Mouse (Mus musculus) hindbrain, embryonic 15.5 days (tissue): ENCODE data around the gene Adk. TPM values are rescaled to one million over a fixed set of nuclear protein-coding genes. Genes with fewer than 3 reads are reported as not detected.

Experiments
- ATAC-seq: fragments of 200-750 bp; cut with Nextera tagmentation; 2 replicates; pipeline ENCODE4 v1.8.0; 2017; ENCODE audit warnings: low read depth, moderate number of reproducible peaks, moderate TSS enrichment; ENCODE audit not compliant: low FRiP score
- H3K27ac ChIP-seq: fragments of 300-500 bp; sonication (generic); replicated peaks from 2 replicates; pipeline ENCODE4 v1.5.1; 2015; ENCODE audit warnings: mild to moderate bottlenecking, inconsistent platforms
- H3K27me3 ChIP-seq: fragments of 300-500 bp; sonication (generic); 2 replicates; pipeline ENCODE4 v1.6.1; 2015; ENCODE audit warnings: control low read depth, inconsistent platforms
- H3K36me3 ChIP-seq: fragments of 300-500 bp; sonication (generic); 2 replicates; pipeline ENCODE4 v1.6.1; 2015; ENCODE audit warnings: control low read depth, inconsistent platforms
- H3K4me1 ChIP-seq: fragments of 300-500 bp; sonication (generic); replicated peaks from 2 replicates; pipeline ENCODE4 v1.6.1; 2015; ENCODE audit warnings: control low read depth, inconsistent platforms
- H3K4me2 ChIP-seq: fragments of 300-500 bp; sonication (generic); 2 replicates; pipeline ENCODE4 v1.6.1; 2015; ENCODE audit warnings: moderate library complexity, mild to moderate bottlenecking, inconsistent platforms
- H3K4me3 ChIP-seq: fragments of 300-500 bp; sonication (generic); 2 replicates; pipeline ENCODE4 v1.5.1; 2015; ENCODE audit warnings: mild to moderate bottlenecking, inconsistent platforms
- H3K9ac ChIP-seq: fragments of 300-500 bp; sonication (generic); 2 replicates; pipeline ENCODE4 v1.6.1; 2015; ENCODE audit warnings: inconsistent platforms
- H3K9me3 ChIP-seq: fragments of 300-500 bp; sonication (generic); 2 replicates; pipeline ENCODE4 v1.6.1; 2016; ENCODE audit warnings: control low read depth, inconsistent platforms
- WGBS: fragments of 180-500 bp; shearing (Covaris S2); methylation state at CpG from one replicate; pipeline ENCODE4 v1.1.7; 2015; 5-methylcytosine and 5-hydroxymethylcytosine counted together
- polyA plus RNA-seq: library from polyadenylated mRNA; unstranded; fragments of >200 nt; fragmentation: Nextera tagmentation; extraction: Ambion mirVana; gene quantifications from 2 replicates; pipeline ENCODE4 v1.2.1, GENCODE M21; 2015

The Adk gene
- polyA plus RNA-seq, 1 experiment from 2014 or later = 40.4 TPM

GRCm38 (mm10) chr14:21192749-21193148 lies 140.4 kb downstream of the Adk start:
- Histone ChIP-seq H3K4me1 (no peaks in the 10 kb centered on the region; the same call in 1 of the 2 replicates), H3K4me2 (no peak overlapping the region), H3K4me3 (no peak overlapping the region), H3K27me3 (no peaks in the 10 kb centered on the region), H3K36me3 (no peaks in the 10 kb centered on the region), H3K9ac (no peak overlapping the region), H3K27ac (no peak overlapping the region), H3K9me3 (no peaks in the 10 kb centered on the region)
- WGBS = 91% methylated on average over 3 of the region's 3 CpGs
- no peak for ATAC-seq

- Histone ChIP-seq H3K4me3 (no peak overlapping the region), H3K9ac (no peak overlapping the region), H3K9me3 (no peaks in the 10 kb centered on the region), H3K27ac (0 out of 2 replicates have a peak overlapping the region, but pooled peaks have one; percentile 25), H3K4me2 (no peak overlapping the region), H3K4me1 (no peaks in the 10 kb centered on the region; the same call in 1 of the 2 replicates), H3K27me3 (no peaks in the 10 kb centered on the region), H3K36me3 (no peaks in the 10 kb centered on the region)
- 61% methylated on average over 6 of the region's 6 CpGs for WGBS
- no peak for ATAC-seq
Measured at GRCm38 (mm10) chr14:21194336-21194735, 142.0 kb downstream of the Adk start.

- WGBS = 92% methylated on average over 3 of the region's 3 CpGs
- Histone ChIP-seq H3K27me3 (no peaks in the 10 kb centered on the region), H3K36me3 (no peaks in the 10 kb centered on the region), H3K27ac (no peak overlapping the region), H3K9ac (no peak overlapping the region), H3K4me2 (no peak overlapping the region), H3K4me3 (no peak overlapping the region), H3K9me3 (no peaks in the 10 kb centered on the region), H3K4me1 (no peaks in the 10 kb centered on the region)
- no peak for ATAC-seq
Measured at GRCm38 (mm10) chr14:21200850-21201249, 148.5 kb downstream of the Adk start.

GRCm38 (mm10) chr14:21206472-21206871 lies 154.1 kb downstream of the Adk start:
- Histone ChIP-seq H3K4me1 (no peaks in the 10 kb centered on the region), H3K4me3 (no peak overlapping the region), H3K27ac (no peak overlapping the region), H3K9ac (no peak overlapping the region), H3K36me3 (no peaks in the 10 kb centered on the region), H3K27me3 (no peaks in the 10 kb centered on the region), H3K4me2 (no peak overlapping the region), H3K9me3 (no peaks in the 10 kb centered on the region)
- WGBS = 84% methylated on average over 4 of the region's 4 CpGs
- ATAC-seq = no peak

- 74% methylated on average over 5 of the region's 5 CpGs for WGBS
- no peak overlapping the region for H3K4me3 ChIP-seq
- 0 out of 2 replicates have a peak overlapping the region, but pooled peaks have one; percentile 42 for H3K27ac ChIP-seq
- H3K36me3 ChIP-seq = no peaks in the 10 kb centered on the region
- H3K4me2 ChIP-seq = no peak overlapping the region
- peaks cover 17% of the 10 kb centered on the region for H3K4me1 ChIP-seq
- no peaks in the 10 kb centered on the region for H3K9me3 ChIP-seq
- H3K27me3 ChIP-seq = no peaks in the 10 kb centered on the region
- no peak for ATAC-seq
- no peak overlapping the region for H3K9ac ChIP-seq
Measured at GRCm38 (mm10) chr14:21221574-21222138, 169.3 kb downstream of the Adk start.

- Histone ChIP-seq H3K27me3 (no peaks in the 10 kb centered on the region), H3K36me3 (no peaks in the 10 kb centered on the region), H3K9ac (no peak overlapping the region), H3K4me1 (peaks cover 17% of the 10 kb centered on the region), H3K4me2 (no peak overlapping the region), H3K9me3 (no peaks in the 10 kb centered on the region), H3K4me3 (no peak overlapping the region), H3K27ac (0 out of 2 replicates have a peak overlapping the region, but pooled peaks have one; percentile 42)
- no peak for ATAC-seq
- WGBS = 52% methylated on average over 3 of the region's 3 CpGs
Measured at GRCm38 (mm10) chr14:21222206-21222605, 169.8 kb downstream of the Adk start.

GRCm38 (mm10) chr14:21223456-21223855 lies 171.1 kb downstream of the Adk start:
- H3K4me2 ChIP-seq = no peak overlapping the region
- WGBS = 69% methylated on average over 6 of the region's 6 CpGs
- no peak overlapping the region for H3K4me3 ChIP-seq
- no peak for ATAC-seq
- no peaks in the 10 kb centered on the region for H3K9me3 ChIP-seq
- H3K4me1 ChIP-seq = peaks cover 17% of the 10 kb centered on the region
- H3K27me3 ChIP-seq = no peaks in the 10 kb centered on the region
- H3K27ac ChIP-seq = no peak overlapping the region
- H3K9ac ChIP-seq = no peak overlapping the region
- no peaks in the 10 kb centered on the region for H3K36me3 ChIP-seq

GRCm38 (mm10) chr14:21223971-21224635 lies 171.7 kb downstream of the Adk start:
- Histone ChIP-seq H3K9me3 (no peaks in the 10 kb centered on the region), H3K27ac (no peak overlapping the region), H3K9ac (no peak overlapping the region), H3K4me2 (no peak overlapping the region), H3K4me3 (no peak overlapping the region), H3K36me3 (no peaks in the 10 kb centered on the region), H3K4me1 (peaks cover 17% of the 10 kb centered on the region), H3K27me3 (no peaks in the 10 kb centered on the region)
- WGBS = 97% methylated on average over 3 of the region's 3 CpGs
- ATAC-seq = no peak

- WGBS = 89% methylated on average over 2 of the region's 2 CpGs
- Histone ChIP-seq H3K9ac (no peak overlapping the region), H3K4me1 (no peaks in the 10 kb centered on the region), H3K27ac (no peak overlapping the region), H3K36me3 (no peaks in the 10 kb centered on the region), H3K4me3 (no peak overlapping the region), H3K9me3 (no peaks in the 10 kb centered on the region), H3K4me2 (no peak overlapping the region), H3K27me3 (no peaks in the 10 kb centered on the region)
- ATAC-seq = no peak
Measured at GRCm38 (mm10) chr14:21237051-21237450, 184.7 kb downstream of the Adk start.

- Histone ChIP-seq H3K27ac (no peak overlapping the region), H3K36me3 (no peaks in the 10 kb centered on the region), H3K4me2 (no peak overlapping the region), H3K9me3 (no peaks in the 10 kb centered on the region), H3K4me3 (no peak overlapping the region), H3K27me3 (no peaks in the 10 kb centered on the region), H3K9ac (no peak overlapping the region), H3K4me1 (no peaks in the 10 kb centered on the region)
- WGBS = 86% methylated on average over 5 of the region's 5 CpGs
- no peak for ATAC-seq
Measured at GRCm38 (mm10) chr14:21241105-21241504, 188.7 kb downstream of the Adk start.

GRCm38 (mm10) chr14:21251386-21251785 lies 199.0 kb downstream of the Adk start:
- Histone ChIP-seq H3K27ac (peak overlapping the region; percentile 67), H3K4me2 (no peak overlapping the region), H3K4me1 (peaks cover 23% of the 10 kb centered on the region), H3K36me3 (no peaks in the 10 kb centered on the region), H3K4me3 (no peak overlapping the region), H3K9ac (no peak overlapping the region), H3K9me3 (no peaks in the 10 kb centered on the region), H3K27me3 (no peaks in the 10 kb centered on the region)
- 22% methylated on average over 5 of the region's 5 CpGs for WGBS
- no peak for ATAC-seq

GRCm38 (mm10) chr14:21252326-21252886 lies 200.0 kb downstream of the Adk start:
- no peaks in the 10 kb centered on the region for H3K9me3 ChIP-seq
- H3K27ac ChIP-seq = peak overlapping the region; percentile 85
- H3K27me3 ChIP-seq = no peaks in the 10 kb centered on the region
- WGBS = 4% methylated on average over 7 of the region's 7 CpGs
- H3K4me2 ChIP-seq = peak overlapping the region; percentile 43
- peak overlapping the region; percentile 8; the same call in 1 of the 2 replicates for H3K4me3 ChIP-seq
- peaks cover 23% of the 10 kb centered on the region for H3K4me1 ChIP-seq
- ATAC-seq = peak; percentile 92
- no peaks in the 10 kb centered on the region for H3K36me3 ChIP-seq
- H3K9ac ChIP-seq = no peak overlapping the region
